Mouse (Mus musculus) small intestine, adult 2 months (tissue): ENCODE measurements around the gene Gm20219.

Experiments
- CTCF ChIP-seq: fragments of 200-500 bp; IDR thresholded peaks from 2 replicates; pipeline ENCODE4 v1.5.1; 2012; ENCODE audit warnings: low read depth, mild to moderate bottlenecking, control low read depth, inconsistent platforms, low read length, moderate library complexity, mixed read lengths; ENCODE audit not compliant: insufficient replicate concordance, insufficient read length; ENCODE audit errors: extremely low read depth
- POLR2A ChIP-seq: fragments of 200-500 bp; IDR thresholded peaks from 2 replicates; pipeline ENCODE4 v1.6.1; 2012; ENCODE audit warnings: low read depth, mild to moderate bottlenecking, control low read depth, inconsistent platforms, low read length, moderate library complexity

DNA sequence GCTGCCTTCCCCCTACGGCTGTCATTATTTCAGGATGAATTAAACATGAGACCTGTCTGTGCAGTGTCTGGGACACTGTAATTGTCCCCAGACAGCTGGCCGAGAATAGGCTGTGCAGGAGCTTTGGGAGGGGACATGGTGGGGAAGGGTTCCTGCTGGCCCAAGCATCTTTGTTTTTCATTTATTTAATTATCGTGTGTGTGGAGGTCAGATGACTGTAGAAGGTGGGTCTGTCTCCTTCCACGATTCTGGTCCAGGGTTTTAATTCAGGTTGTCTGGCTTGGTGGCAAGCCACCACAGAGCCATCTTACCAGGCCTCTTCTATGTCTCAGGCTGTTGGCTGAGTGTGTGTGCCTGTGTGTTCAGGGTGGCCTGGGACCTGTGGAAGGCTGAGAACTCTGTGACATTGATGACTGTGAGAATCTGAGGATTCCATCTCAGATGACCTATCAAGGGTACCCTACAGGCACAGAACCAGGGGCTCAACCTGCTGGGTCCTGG lies 5.5 kb downstream of the Gm20219 start:
- TF ChIP-seq CTCF (no peak), POLR2A (no peak)
